Mouse (Mus musculus) forebrain, embryonic 15.5 days (tissue): Measurements from ENCODE around the gene Cib4. TPM values are rescaled to one million over a fixed set of nuclear protein-coding genes. Genes with fewer than 3 reads are reported as not detected.

Experiments used
- ATAC-seq: fragments of 200-750 bp; cut with Nextera tagmentation; replicated peaks from 2 replicates; pipeline ENCODE4 v1.8.0; 2017; ENCODE audit warnings: mild to moderate bottlenecking, moderate TSS enrichment, moderate library complexity
- H3K27ac ChIP-seq: fragments of 300-500 bp; sonication (generic); replicated peaks from 2 replicates; pipeline ENCODE4 v1.5.1; 2015; ENCODE audit warnings: mild to moderate bottlenecking, inconsistent platforms
- H3K27me3 ChIP-seq: fragments of 300-500 bp; sonication (generic); 2 replicates; pipeline ENCODE4 v1.6.1; 2015; ENCODE audit warnings: inconsistent platforms
- H3K36me3 ChIP-seq: fragments of 300-500 bp; sonication (generic); 2 replicates; pipeline ENCODE4 v1.6.1; 2015; ENCODE audit warnings: mild to moderate bottlenecking, inconsistent platforms
- H3K4me1 ChIP-seq: fragments of 300-500 bp; sonication (generic); 2 replicates; pipeline ENCODE4 v1.6.1; 2015; ENCODE audit warnings: inconsistent platforms
- H3K4me2 ChIP-seq: fragments of 300-500 bp; sonication (generic); replicated peaks from 2 replicates; pipeline ENCODE4 v1.6.1; 2015; ENCODE audit warnings: mild to moderate bottlenecking, inconsistent platforms
- H3K4me3 ChIP-seq: fragments of 300-500 bp; sonication (generic); 2 replicates; pipeline ENCODE4 v1.5.1; 2015; ENCODE audit warnings: mild to moderate bottlenecking, inconsistent platforms
- H3K9ac ChIP-seq: fragments of 300-500 bp; sonication (generic); replicated peaks from 2 replicates; pipeline ENCODE4 v1.6.1; 2015; ENCODE audit warnings: mild to moderate bottlenecking, inconsistent platforms
- H3K9me3 ChIP-seq: fragments of 300-500 bp; sonication (generic); 2 replicates; pipeline ENCODE4 v1.6.1; 2016; ENCODE audit warnings: inconsistent platforms
- WGBS: fragments of 180-500 bp; shearing (Covaris S2); methylation state at CpG from one replicate; pipeline ENCODE4 v1.1.7; 2015; ENCODE audit warnings: mixed read lengths; 5-methylcytosine and 5-hydroxymethylcytosine counted together
- polyA plus RNA-seq: library from polyadenylated mRNA; unstranded; fragments of >200 nt; fragmentation: Nextera tagmentation; extraction: Ambion mirVana; gene quantifications from 2 replicates; pipeline ENCODE4 v1.2.1, GENCODE M21; 2015

Gene Cib4
- polyA plus RNA-seq, 1 experiment from 2014 or later: not detected

- Histone ChIP-seq H3K36me3 (no peaks in the 10 kb centered on the region), H3K4me3 (no peak overlapping the region), H3K4me2 (no peak overlapping the region), H3K9me3 (no peaks in the 10 kb centered on the region), H3K27me3 (no peaks in the 10 kb centered on the region), H3K9ac (no peak overlapping the region), H3K4me1 (peaks cover 38% of the 10 kb centered on the region), H3K27ac (no peak overlapping the region)
- WGBS: 76% methylated on average over 5 of the region's 5 CpGs
- ATAC-seq: no peak
These were observed 18.5 kb downstream of the Cib4 start for GRCm38 (mm10) chr5:30527129-30527528.

- peak overlapping the region; percentile 16; the same call in 1 of the 2 replicates for H3K27ac ChIP-seq
- H3K27me3 ChIP-seq: no peaks in the 10 kb centered on the region
- peaks cover 38% of the 10 kb centered on the region for H3K4me1 ChIP-seq
- no peak overlapping the region for H3K4me3 ChIP-seq
- no peak overlapping the region for H3K9ac ChIP-seq
- H3K9me3 ChIP-seq: no peaks in the 10 kb centered on the region
- no peaks in the 10 kb centered on the region for H3K36me3 ChIP-seq
- ATAC-seq: peak; percentile 80
- WGBS: 9% methylated on average over 12 of the region's 12 CpGs
- H3K4me2 ChIP-seq: no peak overlapping the region
These were observed 19.5 kb downstream of the Cib4 start for GRCm38 (mm10) chr5:30525920-30526836.

- Histone ChIP-seq H3K4me2 (no peak overlapping the region), H3K36me3 (no peaks in the 10 kb centered on the region), H3K27ac (no peak overlapping the region), H3K4me1 (peaks cover 43% of the 10 kb centered on the region), H3K9ac (no peak overlapping the region), H3K9me3 (no peaks in the 10 kb centered on the region), H3K27me3 (no peaks in the 10 kb centered on the region), H3K4me3 (no peak overlapping the region)
- WGBS: 30% methylated on average over 3 of the region's 3 CpGs
- ATAC-seq: no peak
These were observed 21.4 kb downstream of the Cib4 start for GRCm38 (mm10) chr5:30524213-30524612.

- Histone ChIP-seq H3K4me2 (no peak overlapping the region), H3K9me3 (no peaks in the 10 kb centered on the region), H3K27ac (no peak overlapping the region), H3K4me1 (peaks cover 35% of the 10 kb centered on the region), H3K36me3 (no peaks in the 10 kb centered on the region), H3K27me3 (no peaks in the 10 kb centered on the region), H3K4me3 (no peak overlapping the region), H3K9ac (no peak overlapping the region)
- WGBS: 85% methylated on average over 3 of the region's 3 CpGs
- no peak for ATAC-seq
These were observed 22.5 kb downstream of the Cib4 start for GRCm38 (mm10) chr5:30523131-30523530.

- H3K4me2 ChIP-seq: no peak overlapping the region
- no peaks in the 10 kb centered on the region for H3K9me3 ChIP-seq
- no peak for ATAC-seq
- 31% methylated on average over 8 of the region's 8 CpGs for WGBS
- no peaks in the 10 kb centered on the region for H3K27me3 ChIP-seq
- no peak overlapping the region for H3K4me3 ChIP-seq
- no peak overlapping the region for H3K27ac ChIP-seq
- H3K36me3 ChIP-seq: no peaks in the 10 kb centered on the region
- H3K9ac ChIP-seq: no peak overlapping the region
- peaks cover 35% of the 10 kb centered on the region for H3K4me1 ChIP-seq
These were observed 23.2 kb downstream of the Cib4 start for GRCm38 (mm10) chr5:30522406-30522805.

- no peaks in the 10 kb centered on the region for H3K27me3 ChIP-seq
- H3K36me3 ChIP-seq: no peaks in the 10 kb centered on the region
- H3K4me1 ChIP-seq: peaks cover 19% of the 10 kb centered on the region; the same call in 1 of the 2 replicates
- no peak for ATAC-seq
- H3K9ac ChIP-seq: no peak overlapping the region
- no peak overlapping the region for H3K27ac ChIP-seq
- H3K4me3 ChIP-seq: no peak overlapping the region
- H3K9me3 ChIP-seq: no peaks in the 10 kb centered on the region
- 86% methylated on average over 10 of the region's 10 CpGs for WGBS
- no peak overlapping the region for H3K4me2 ChIP-seq
These were observed 25.4 kb downstream of the Cib4 start for GRCm38 (mm10) chr5:30520214-30520732.

- H3K4me3 ChIP-seq: no peak overlapping the region
- H3K27ac ChIP-seq: no peak overlapping the region
- ATAC-seq: no peak
- no peaks in the 10 kb centered on the region for H3K36me3 ChIP-seq
- WGBS: 33% methylated on average over 7 of the region's 7 CpGs
- no peaks in the 10 kb centered on the region for H3K9me3 ChIP-seq
- no peak overlapping the region for H3K9ac ChIP-seq
- peaks cover 18% of the 10 kb centered on the region; the same call in 1 of the 2 replicates for H3K4me1 ChIP-seq
- no peak overlapping the region for H3K4me2 ChIP-seq
- no peaks in the 10 kb centered on the region for H3K27me3 ChIP-seq
These were observed 26.1 kb downstream of the Cib4 start for GRCm38 (mm10) chr5:30519494-30519893.

GRCm38 (mm10) chr5:30518547-30518946 lies 27.1 kb downstream of the Cib4 start:
- H3K27ac ChIP-seq: no peak overlapping the region
- no peaks in the 10 kb centered on the region for H3K27me3 ChIP-seq

GRCm38 (mm10) chr5:30518108-30518507 lies 27.5 kb downstream of the Cib4 start:
- no peak for ATAC-seq
- Histone ChIP-seq H3K4me2 (no peak overlapping the region), H3K9ac (no peak overlapping the region), H3K4me1 (peaks cover 12% of the 10 kb centered on the region; the same call in 1 of the 2 replicates), H3K27ac (no peak overlapping the region), H3K4me3 (no peak overlapping the region), H3K36me3 (no peaks in the 10 kb centered on the region), H3K27me3 (no peaks in the 10 kb centered on the region), H3K9me3 (no peaks in the 10 kb centered on the region)
- 84% methylated on average over 5 of the region's 5 CpGs for WGBS

More at GRCm38 (mm10) chr5:30518547-30518946, 27.1 kb downstream of the Cib4 start:
- WGBS: 73% methylated on average over 6 of the region's 6 CpGs
- H3K4me1 ChIP-seq: peaks cover 13% of the 10 kb centered on the region; the same call in 1 of the 2 replicates
- H3K4me3 ChIP-seq: no peak overlapping the region
- H3K9ac ChIP-seq: no peak overlapping the region
- H3K9me3 ChIP-seq: no peaks in the 10 kb centered on the region
- no peak for ATAC-seq
- no peaks in the 10 kb centered on the region for H3K36me3 ChIP-seq
- no peak overlapping the region for H3K4me2 ChIP-seq

- peaks cover 5% of the 10 kb centered on the region; the same call in 1 of the 2 replicates for H3K4me1 ChIP-seq
- WGBS: 56% methylated on average over 7 of the region's 7 CpGs
These were observed 29.3 kb downstream of the Cib4 start for GRCm38 (mm10) chr5:30516376-30516775.

GRCm38 (mm10) chr5:30513111-30513510 lies 32.5 kb downstream of the Cib4 start:
- H3K36me3 ChIP-seq: no peaks in the 10 kb centered on the region
- no peaks in the 10 kb centered on the region for H3K27me3 ChIP-seq
- no peaks in the 10 kb centered on the region for H3K4me1 ChIP-seq
- H3K4me2 ChIP-seq: no peak overlapping the region
- ATAC-seq: no peak
- 39% methylated on average over 8 of the region's 8 CpGs for WGBS
- H3K4me3 ChIP-seq: no peak overlapping the region
- H3K27ac ChIP-seq: no peak overlapping the region
- no peaks in the 10 kb centered on the region for H3K9me3 ChIP-seq
- H3K9ac ChIP-seq: no peak overlapping the region

More at GRCm38 (mm10) chr5:30516376-30516775, 29.3 kb downstream of the Cib4 start:
- H3K4me3 ChIP-seq: no peak overlapping the region
- no peak overlapping the region for H3K4me2 ChIP-seq
- H3K36me3 ChIP-seq: no peaks in the 10 kb centered on the region
- H3K27ac ChIP-seq: no peak overlapping the region
- no peak overlapping the region for H3K9ac ChIP-seq
- ATAC-seq: no peak
- H3K27me3 ChIP-seq: no peaks in the 10 kb centered on the region
- no peaks in the 10 kb centered on the region for H3K9me3 ChIP-seq

GRCm38 (mm10) chr5:30497299-30497698 lies 48.3 kb downstream of the Cib4 start:
- Histone ChIP-seq H3K4me1 (no peaks in the 10 kb centered on the region), H3K4me3 (no peak overlapping the region), H3K27ac (no peak overlapping the region), H3K9me3 (no peaks in the 10 kb centered on the region), H3K9ac (no peak overlapping the region), H3K27me3 (no peaks in the 10 kb centered on the region), H3K4me2 (no peak overlapping the region), H3K36me3 (no peaks in the 10 kb centered on the region)
- 79% methylated on average over 7 of the region's 7 CpGs for WGBS
- no peak for ATAC-seq
